Mouse (Mus musculus) CD4-positive, CD25-positive, alpha-beta regulatory T cell, adult 9 weeks (primary cell): ENCODE measurements around the gene Pik3c2b. TPM values are rescaled to one million over a fixed set of nuclear protein-coding genes. Genes with fewer than 3 reads are reported as not detected.

ENCODE experiments used
- polyA plus RNA-seq: library from polyadenylated mRNA; unstranded; fragments of 100-300 nt; shearing (Covaris generic); gene quantifications from one replicate; pipeline ENCODE4 v1.2.1, GENCODE M21; 2017

Gene Pik3c2b
- polyA plus RNA-seq, result 0.36 TPM

DNA sequence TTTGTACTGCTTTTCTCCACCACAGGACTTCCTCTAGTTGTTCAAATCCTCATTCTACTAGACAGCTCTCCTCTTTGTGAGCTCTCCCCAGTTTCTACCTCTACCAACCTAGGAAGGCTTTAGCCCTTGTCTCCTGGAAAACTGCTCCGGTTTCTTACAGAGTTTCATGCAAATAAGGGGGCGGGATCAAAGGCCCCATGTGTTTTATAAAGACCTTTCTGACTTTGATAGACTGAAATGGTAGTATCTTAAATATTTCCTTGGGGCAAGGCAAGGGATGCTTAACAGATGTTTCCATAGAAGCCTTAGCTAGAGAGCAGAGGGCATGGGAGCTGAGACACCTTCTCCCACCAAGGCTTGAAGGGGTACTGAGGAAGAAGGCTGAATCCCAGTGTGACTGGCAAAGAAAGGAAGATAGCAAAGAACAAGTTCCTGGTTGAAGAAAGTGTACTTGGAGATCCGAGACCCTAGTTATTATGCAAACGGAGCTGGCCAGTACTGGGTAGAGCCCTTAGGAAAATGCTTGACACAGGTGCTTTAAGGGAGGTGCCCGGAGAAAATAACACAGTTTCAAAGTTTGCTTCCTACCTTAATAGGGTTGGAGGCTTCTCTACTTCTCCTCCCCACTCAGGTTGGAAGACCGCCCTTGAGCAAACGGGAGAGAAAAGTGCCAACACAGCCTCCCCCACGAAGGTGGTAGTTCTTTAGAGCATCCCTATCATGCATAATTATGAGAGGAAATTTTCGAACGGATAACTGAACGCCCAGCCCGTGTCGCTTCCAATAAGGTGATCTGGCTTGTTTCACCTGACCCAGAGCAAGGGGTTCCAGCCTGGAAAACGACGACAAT lies at the start of gene Pik3c2b:
Gene Pik3c2b, plus strand, starts transcription at position 657 of the 850 bp plus-strand sequence.

DNA sequence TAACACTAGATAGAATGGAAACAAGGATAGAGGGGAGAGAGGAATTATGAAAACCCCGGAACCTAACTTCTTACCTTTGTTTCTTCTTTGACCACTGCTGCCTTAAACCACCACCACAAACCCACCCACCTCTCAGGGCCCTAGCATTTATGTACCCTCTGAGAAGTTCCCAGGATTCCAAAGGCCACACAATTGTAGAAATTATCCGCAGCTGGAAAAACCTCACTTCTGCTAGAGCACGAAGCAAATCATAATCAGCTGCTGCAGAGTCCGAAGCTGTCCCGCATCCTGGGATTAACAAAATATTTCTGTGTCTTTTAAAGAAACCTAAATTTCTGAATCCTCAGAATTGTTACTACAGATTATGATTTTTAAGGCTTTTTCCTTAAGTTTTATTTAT lies 15.0 kb upstream of the Pik3c2b start, which contains the start of gene Mdm4:
Gene Mdm4, minus strand, starts transcription at position 101 of the 400 bp plus-strand sequence.

DNA sequence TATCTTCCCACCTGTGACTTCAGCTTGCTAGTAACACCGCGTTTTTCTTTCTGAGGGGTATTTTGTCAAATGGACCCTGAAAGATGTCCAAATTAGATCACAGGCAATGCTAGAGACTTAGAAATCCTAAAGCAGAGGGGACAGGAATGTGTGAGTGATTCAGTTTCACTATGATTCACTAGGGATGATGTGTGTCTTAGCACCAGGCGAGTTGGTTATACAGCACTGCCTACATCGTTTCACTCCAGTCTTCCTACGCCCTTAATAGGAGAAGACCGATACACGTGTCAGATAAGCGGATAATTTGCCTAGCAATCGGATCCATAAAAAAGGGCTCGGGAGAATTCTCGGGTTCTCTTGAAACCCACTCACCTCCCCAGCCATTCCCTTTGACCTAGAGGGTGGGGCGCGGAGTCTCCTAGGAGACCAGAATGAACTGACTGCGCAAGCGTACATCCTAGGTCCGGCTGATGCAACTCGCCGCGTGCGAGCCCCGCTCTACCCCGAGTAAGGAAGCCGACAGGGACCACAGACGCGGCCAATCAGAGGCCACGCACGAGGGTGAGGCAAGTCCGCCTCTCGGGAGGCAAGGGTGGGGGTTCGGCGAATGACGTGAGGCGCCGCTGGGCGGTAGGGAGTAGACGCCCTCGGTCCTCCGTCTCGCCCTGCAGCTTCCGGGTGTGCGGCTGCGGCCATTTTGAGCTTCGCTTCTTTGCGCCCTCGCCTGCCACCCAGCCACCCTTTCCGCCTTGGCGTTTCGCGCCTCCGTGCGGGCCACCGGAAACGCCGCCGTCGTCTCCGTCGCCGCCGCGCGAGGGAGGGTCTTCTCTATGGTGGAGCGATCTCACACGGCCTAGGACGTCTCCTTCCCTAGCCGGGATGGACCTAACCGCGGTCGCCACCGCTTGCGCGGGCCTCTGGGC lies 85.4 kb downstream of the Pik3c2b start, which contains the start of gene Ppp1r15b:
Gene Ppp1r15b, plus strand, starts transcription at position 506 of the 923 bp plus-strand sequence.

Other genes starting within 250 kb of the Pik3c2b start
- 0.07 TPM for gene Lrrn2, start 165.4 kb upstream of the Pik3c2b start, polyA plus RNA-seq
- 103 TPM for gene Mdm4, start 15.1 kb upstream of the Pik3c2b start, polyA plus RNA-seq
- 41.6 TPM for gene Ppp1r15b, start 85.5 kb downstream of the Pik3c2b start, polyA plus RNA-seq
- 0.31 TPM for gene Plekha6, start 118.5 kb downstream of the Pik3c2b start, polyA plus RNA-seq